Mouse (Mus musculus): ENCODE measurements around the gene Tsks.

- no peak for TF ChIP-seq CTCF (IDR thresholded peaks at IDR 0.05; ENCODE audit: control insufficient read depth, insufficient read depth, insufficient read length)
- no peak for TF ChIP-seq FOSL1 (IDR thresholded peaks at IDR 0.05; ENCODE audit: insufficient read depth, low read length, poor library complexity, severe bottlenecking)
- TF ChIP-seq MAX (IDR thresholded peaks at IDR 0.05), result no peak
- TF ChIP-seq CEBPB (IDR thresholded peaks at IDR 0.05; ENCODE audit: low read depth), result no peak
- no peak for TF ChIP-seq USF1 (IDR thresholded peaks at IDR 0.05; ENCODE audit: low read depth)
Measured at GRCm38 (mm10) chr7:44957183-44957835, 14.3 kb downstream of the Tsks start.

Data from C2C12 (cell line).